Mouse (Mus musculus): ENCODE data around the gene Ovol2. TPM values are rescaled to one million over a fixed set of nuclear protein-coding genes. Genes with fewer than 3 reads are reported as not detected.

Ovol2 gene
- polyA plus RNA-seq, 1 experiment from 2014 or later: not detected

DNA sequence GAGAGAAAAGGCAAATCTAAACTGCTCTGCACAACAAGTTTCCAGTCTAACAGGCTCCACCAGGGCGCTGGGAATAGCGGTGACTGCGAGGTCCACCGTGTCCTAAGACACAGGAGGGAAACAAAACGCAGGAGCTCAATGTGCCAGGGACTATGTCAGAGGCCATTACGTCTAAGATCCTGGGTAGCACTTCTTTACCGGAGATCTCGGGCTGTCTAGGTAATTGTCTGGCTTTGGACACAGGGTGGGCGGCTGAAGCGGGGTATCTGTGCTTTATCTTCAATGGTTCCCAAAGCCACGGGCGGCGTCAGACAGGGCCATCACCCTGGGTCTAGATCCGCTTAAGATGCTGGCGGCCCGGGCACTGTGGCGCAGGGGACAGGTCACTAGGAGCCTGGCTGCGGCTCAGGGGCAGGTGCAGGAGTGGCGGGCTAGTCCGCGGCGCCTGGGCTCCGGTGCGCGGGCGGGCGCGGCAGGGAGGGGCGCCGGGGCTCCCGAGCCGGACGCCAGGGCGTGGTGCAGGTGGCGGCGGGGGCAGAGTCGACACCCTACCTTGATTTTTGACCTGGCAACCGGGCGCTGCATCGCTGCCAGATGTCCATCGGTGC, 1.5 kb downstream of the Ovol2 start:
- Histone ChIP-seq H3K27me3 (ENCODE audit: control insufficient read depth, insufficient read depth, low read length) (peaks cover 86% of the 10 kb centered on the region), H3K27ac (no peak overlapping the region), H3K9ac (peak overlapping the region; percentile 48), H3K36me3 (replicated peaks; ENCODE audit: control insufficient read depth, insufficient read depth) (no peaks in the 10 kb centered on the region), H3K4me2 (replicated peaks) (peak overlapping the region; percentile 95), H3K4me3 (replicated peaks; ENCODE audit: low read length) (peak overlapping the region; percentile 48), H3K9me3 (ENCODE audit: control insufficient read depth, low read length) (0 out of 2 replicates have a peak, but pooled peaks cover 3% of the 10 kb centered on the region), H3K4me1 (replicated peaks; ENCODE audit: control insufficient read depth, insufficient read depth, low read length) (peaks cover 26% of the 10 kb centered on the region)
- WGBS: under 1% methylated on average over 30 of the region's 41 CpGs
- ATAC-seq (ENCODE audit: low FRiP score) (no peak), DNase-seq (ENCODE audit: low spot score) (no peak)

DNA sequence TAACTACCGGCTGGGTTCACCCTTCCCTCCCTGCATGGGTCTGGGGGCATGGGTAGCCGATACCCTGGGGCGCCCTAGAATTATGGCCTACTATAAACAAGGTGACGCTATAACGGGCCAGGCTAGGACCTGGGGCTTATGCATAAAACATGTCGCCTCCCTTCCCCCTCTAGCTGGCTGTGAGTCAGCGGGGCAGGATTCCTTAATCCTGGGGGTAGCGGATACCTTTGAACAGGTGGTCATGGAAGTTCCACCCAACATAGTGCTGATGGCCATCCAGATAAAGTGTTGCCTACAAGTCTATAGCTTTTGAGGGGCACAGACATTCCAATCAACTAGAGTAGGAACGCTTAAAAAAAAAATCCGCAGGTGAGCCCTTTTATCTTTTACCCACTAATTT, 2.0 kb downstream of the Ovol2 start:
- no peak overlapping the region for H3K27ac ChIP-seq
- peaks cover 26% of the 10 kb centered on the region for H3K4me1 ChIP-seq (replicated peaks; ENCODE audit: control insufficient read depth, insufficient read depth, low read length)
- peaks cover 80% of the 10 kb centered on the region for H3K27me3 ChIP-seq (ENCODE audit: control insufficient read depth, insufficient read depth, low read length)
- no peaks in the 10 kb centered on the region for H3K9me3 ChIP-seq (ENCODE audit: control insufficient read depth, low read length)
- no peak overlapping the region for H3K9ac ChIP-seq
- DNase-seq (ENCODE audit: low spot score) (no peak), ATAC-seq (ENCODE audit: low FRiP score) (no peak)
- peak overlapping the region; percentile 95; the same call in 1 of the 2 replicates for H3K4me2 ChIP-seq (replicated peaks)
- WGBS: 5% methylated on average over 9 of the region's 10 CpGs
- no peaks in the 10 kb centered on the region for H3K36me3 ChIP-seq (replicated peaks; ENCODE audit: control insufficient read depth, insufficient read depth)
- H3K4me3 ChIP-seq (replicated peaks; ENCODE audit: low read length): peak overlapping the region; percentile 48; the same call in 1 of the 2 replicates

DNA sequence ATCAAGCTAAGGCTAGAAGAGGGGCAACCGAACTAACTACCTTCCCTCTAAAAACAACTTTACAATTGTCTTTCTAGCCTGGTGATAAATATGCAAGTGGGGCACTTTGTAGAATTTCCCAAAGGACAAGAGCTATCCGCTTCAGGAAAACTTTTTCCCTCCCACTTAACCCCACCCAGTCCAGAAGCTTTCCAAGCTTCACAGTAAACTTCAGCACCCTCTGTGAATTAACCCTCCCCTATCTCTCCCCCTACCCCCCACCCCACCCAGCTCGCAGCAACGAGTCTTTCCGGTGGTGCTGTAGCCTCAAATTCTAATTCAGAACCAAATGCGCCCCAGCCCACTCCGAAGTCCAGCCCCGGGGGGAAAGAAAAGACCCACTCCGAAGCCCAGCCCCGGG, 2.5 kb downstream of the Ovol2 start:
- peaks cover 26% of the 10 kb centered on the region for H3K4me1 ChIP-seq (replicated peaks; ENCODE audit: control insufficient read depth, insufficient read depth, low read length)
- no peak overlapping the region for H3K27ac ChIP-seq
- no peak overlapping the region for H3K4me2 ChIP-seq (replicated peaks)
- no peak overlapping the region for H3K9ac ChIP-seq
- no peaks in the 10 kb centered on the region for H3K36me3 ChIP-seq (replicated peaks; ENCODE audit: control insufficient read depth, insufficient read depth)
- 2% methylated on average over 7 of the region's 10 CpGs for WGBS
- H3K27me3 ChIP-seq (ENCODE audit: control insufficient read depth, insufficient read depth, low read length): peaks cover 76% of the 10 kb centered on the region
- ATAC-seq (ENCODE audit: low FRiP score) (no peak), DNase-seq (ENCODE audit: low spot score) (no peak)
- H3K4me3 ChIP-seq (replicated peaks; ENCODE audit: low read length): no peak overlapping the region
- H3K9me3 ChIP-seq (ENCODE audit: control insufficient read depth, low read length): no peaks in the 10 kb centered on the region

DNA sequence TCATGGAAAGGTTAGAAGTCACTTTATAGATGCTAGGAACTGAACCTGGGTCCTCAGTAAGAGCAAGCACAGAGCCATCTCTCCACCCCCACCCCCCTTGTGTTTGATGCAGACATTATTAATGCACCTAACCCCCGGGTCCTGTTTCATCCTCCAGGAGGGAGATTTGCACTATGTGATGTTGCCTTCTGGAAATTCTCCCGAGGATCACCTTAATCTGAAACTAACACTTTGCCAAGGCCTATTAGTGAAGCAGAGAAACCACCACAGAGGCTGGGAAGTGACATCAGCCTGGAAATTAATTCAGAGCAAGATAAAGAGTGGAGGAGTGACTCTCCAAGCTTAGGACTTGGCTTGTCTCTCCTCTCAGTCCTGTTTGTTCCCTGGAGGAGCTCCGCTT, 7.7 kb downstream of the Ovol2 start:
- Histone ChIP-seq H3K9me3 (ENCODE audit: control insufficient read depth, low read length) (no peaks in the 10 kb centered on the region), H3K4me2 (replicated peaks) (no peak overlapping the region), H3K27me3 (ENCODE audit: control insufficient read depth, insufficient read depth, low read length) (peaks cover 23% of the 10 kb centered on the region), H3K4me3 (replicated peaks; ENCODE audit: low read length) (no peak overlapping the region), H3K4me1 (replicated peaks; ENCODE audit: control insufficient read depth, insufficient read depth, low read length) (no peaks in the 10 kb centered on the region), H3K9ac (no peak overlapping the region), H3K27ac (no peak overlapping the region), H3K36me3 (replicated peaks; ENCODE audit: control insufficient read depth, insufficient read depth) (no peaks in the 10 kb centered on the region)
- ATAC-seq (ENCODE audit: low FRiP score): no peak
- 79% methylated on average over 3 of the region's 3 CpGs for WGBS
- no peak for DNase-seq (ENCODE audit: low spot score)

DNA sequence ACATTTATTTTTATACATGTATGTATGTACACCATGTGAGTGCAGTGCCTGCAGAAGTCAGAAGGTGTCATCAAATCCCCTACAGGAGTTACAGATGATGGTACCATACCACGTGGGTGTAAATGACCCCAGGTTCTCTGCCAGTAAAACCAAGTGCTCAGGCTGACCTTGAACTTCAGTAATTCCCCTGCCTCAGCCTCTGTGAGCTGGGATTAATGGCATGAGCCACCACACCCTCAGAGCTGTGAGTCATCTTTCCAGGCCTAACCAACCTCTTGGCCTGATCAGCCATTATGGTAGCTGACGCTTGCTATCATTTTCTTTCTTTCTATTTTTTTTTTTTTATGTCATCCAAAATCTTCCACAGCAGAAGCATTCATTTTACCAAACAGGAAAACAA, 20.6 kb downstream of the Ovol2 start:
- DNase-seq (ENCODE audit: low spot score): no peak
- Histone ChIP-seq H3K9ac (no peak overlapping the region), H3K36me3 (replicated peaks; ENCODE audit: control insufficient read depth, insufficient read depth) (no peaks in the 10 kb centered on the region), H3K27ac (no peak overlapping the region), H3K27me3 (ENCODE audit: control insufficient read depth, insufficient read depth, low read length) (no peaks in the 10 kb centered on the region), H3K4me2 (replicated peaks) (no peak overlapping the region), H3K4me1 (replicated peaks; ENCODE audit: control insufficient read depth, insufficient read depth, low read length) (no peaks in the 10 kb centered on the region), H3K4me3 (replicated peaks; ENCODE audit: low read length) (no peak overlapping the region), H3K9me3 (ENCODE audit: control insufficient read depth, low read length) (no peaks in the 10 kb centered on the region)
- no peak for ATAC-seq (ENCODE audit: low FRiP score)
- 90% methylated on average over 2 of the region's 2 CpGs for WGBS

DNA sequence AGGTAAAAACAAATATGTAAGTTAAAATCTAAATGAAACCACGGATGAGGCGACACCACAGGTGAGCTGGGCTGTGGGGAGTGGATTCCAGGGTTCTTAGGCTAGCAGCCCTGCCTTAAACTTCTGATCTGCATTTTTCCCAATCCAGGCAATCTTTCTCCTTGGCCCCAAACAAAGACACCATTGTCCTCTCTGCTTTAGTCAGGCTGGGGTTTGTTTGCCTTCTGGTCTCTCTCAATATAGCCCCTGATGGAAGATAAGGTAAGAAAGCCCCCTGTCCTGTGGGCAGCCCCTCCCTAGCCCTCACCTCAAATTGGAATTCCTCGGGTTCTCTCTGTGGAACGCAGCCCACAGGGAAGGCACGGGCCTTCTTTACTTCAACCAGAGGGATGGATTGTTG, 21.7 kb downstream of the Ovol2 start:
- no peaks in the 10 kb centered on the region for H3K4me1 ChIP-seq (replicated peaks; ENCODE audit: control insufficient read depth, insufficient read depth, low read length)
- H3K9me3 ChIP-seq (ENCODE audit: control insufficient read depth, low read length): no peaks in the 10 kb centered on the region
- ATAC-seq (ENCODE audit: low FRiP score): no peak
- no peaks in the 10 kb centered on the region for H3K27me3 ChIP-seq (ENCODE audit: control insufficient read depth, insufficient read depth, low read length)
- no peak for DNase-seq (ENCODE audit: low spot score)
- H3K9ac ChIP-seq: no peak overlapping the region
- H3K36me3 ChIP-seq (replicated peaks; ENCODE audit: control insufficient read depth, insufficient read depth): no peaks in the 10 kb centered on the region
- no peak overlapping the region for H3K27ac ChIP-seq
- no peak overlapping the region for H3K4me2 ChIP-seq (replicated peaks)
- H3K4me3 ChIP-seq (replicated peaks; ENCODE audit: low read length): no peak overlapping the region
- 38% methylated on average over 5 of the region's 5 CpGs for WGBS

DNA sequence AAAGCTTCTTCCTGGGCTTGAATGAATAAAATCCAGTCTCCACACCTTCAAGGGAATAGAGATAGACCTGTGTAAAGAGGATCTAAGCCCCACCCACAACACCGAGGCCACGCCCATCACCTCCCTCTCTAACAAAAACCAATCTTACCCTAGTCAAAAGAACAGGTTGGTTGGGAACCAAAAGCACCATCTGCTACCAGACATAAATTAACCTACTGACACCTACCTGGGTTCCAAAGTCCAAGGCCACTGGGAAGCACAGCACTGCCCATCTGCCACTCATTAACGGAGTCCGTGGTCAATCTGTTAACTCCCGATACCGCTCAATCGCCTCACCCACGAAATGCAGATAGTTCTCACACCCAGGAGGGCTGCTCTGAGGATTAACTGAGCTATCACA, 23.4 kb downstream of the Ovol2 start:
- Histone ChIP-seq H3K4me3 (replicated peaks; ENCODE audit: low read length) (no peak overlapping the region), H3K36me3 (replicated peaks; ENCODE audit: control insufficient read depth, insufficient read depth) (no peaks in the 10 kb centered on the region), H3K4me1 (replicated peaks; ENCODE audit: control insufficient read depth, insufficient read depth, low read length) (no peaks in the 10 kb centered on the region), H3K9me3 (ENCODE audit: control insufficient read depth, low read length) (no peaks in the 10 kb centered on the region), H3K27ac (no peak overlapping the region), H3K27me3 (ENCODE audit: control insufficient read depth, insufficient read depth, low read length) (no peaks in the 10 kb centered on the region), H3K9ac (no peak overlapping the region), H3K4me2 (replicated peaks) (no peak overlapping the region)
- DNase-seq (ENCODE audit: low spot score): no peak
- no peak for ATAC-seq (ENCODE audit: low FRiP score)
- WGBS: 60% methylated on average over 8 of the region's 8 CpGs

DNA sequence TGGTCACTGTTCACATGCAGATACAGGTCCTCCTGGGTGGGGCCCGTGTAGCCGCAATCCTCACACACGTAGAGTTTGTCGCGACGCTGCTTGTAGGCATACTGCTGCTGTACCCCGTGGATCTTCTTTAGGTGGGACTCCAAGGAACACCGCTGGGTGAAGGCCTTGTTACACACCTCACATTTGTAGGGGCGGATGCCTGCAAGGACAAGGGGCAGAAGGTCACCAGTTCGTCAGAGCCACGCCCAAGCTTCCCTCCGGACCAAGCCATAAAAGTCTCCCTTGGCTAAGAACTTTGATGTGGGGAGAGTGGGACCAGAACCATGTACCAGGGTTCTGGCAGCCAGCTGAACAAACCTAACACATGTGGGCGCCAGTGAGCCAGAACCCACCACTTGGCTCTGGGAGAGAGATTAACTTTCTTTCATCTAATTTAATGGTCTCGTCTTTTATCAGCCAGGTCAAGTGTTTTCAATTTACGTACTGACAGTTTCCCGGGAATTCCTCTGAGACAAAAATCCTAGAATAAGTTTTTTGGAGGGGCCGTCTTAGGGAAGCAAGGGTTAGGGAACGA, 26.1 kb downstream of the Ovol2 start:
- Histone ChIP-seq H3K9ac (no peak overlapping the region), H3K36me3 (replicated peaks; ENCODE audit: control insufficient read depth, insufficient read depth) (no peaks in the 10 kb centered on the region), H3K4me1 (replicated peaks; ENCODE audit: control insufficient read depth, insufficient read depth, low read length) (no peaks in the 10 kb centered on the region), H3K4me2 (replicated peaks) (no peak overlapping the region), H3K9me3 (ENCODE audit: control insufficient read depth, low read length) (no peaks in the 10 kb centered on the region), H3K4me3 (replicated peaks; ENCODE audit: low read length) (no peak overlapping the region), H3K27ac (no peak overlapping the region), H3K27me3 (ENCODE audit: control insufficient read depth, insufficient read depth, low read length) (no peaks in the 10 kb centered on the region)
- DNase-seq (ENCODE audit: low spot score) (no peak), ATAC-seq (ENCODE audit: low FRiP score) (no peak)
- WGBS: 76% methylated on average over 18 of the region's 18 CpGs

DNA sequence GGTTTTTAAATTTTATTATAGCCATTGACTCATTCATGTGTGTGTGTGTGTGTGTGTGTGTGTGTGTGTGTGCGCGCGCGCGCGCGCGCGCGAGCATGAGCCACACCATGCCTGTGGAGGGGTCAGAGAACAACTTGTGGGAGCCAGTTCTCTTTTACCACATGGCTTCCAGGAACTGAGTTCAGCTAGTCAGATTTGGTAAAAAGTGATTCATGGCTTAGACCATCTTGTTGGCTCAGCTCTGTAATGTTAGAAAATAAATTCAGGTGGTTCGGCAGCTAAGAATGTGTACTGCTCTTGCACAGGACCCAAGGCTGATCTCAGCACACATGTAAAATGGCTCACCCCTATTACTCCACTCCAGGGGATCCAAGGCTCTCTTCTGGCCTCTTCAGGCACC, 30.8 kb downstream of the Ovol2 start:
- no peak overlapping the region for H3K4me3 ChIP-seq (replicated peaks; ENCODE audit: low read length)
- H3K36me3 ChIP-seq (replicated peaks; ENCODE audit: control insufficient read depth, insufficient read depth): no peaks in the 10 kb centered on the region
- no peak for ATAC-seq (ENCODE audit: low FRiP score)
- H3K27me3 ChIP-seq (ENCODE audit: control insufficient read depth, insufficient read depth, low read length): no peaks in the 10 kb centered on the region
- H3K9ac ChIP-seq: no peak overlapping the region
- DNase-seq (ENCODE audit: low spot score): no peak
- no peak overlapping the region for H3K4me2 ChIP-seq (replicated peaks)
- H3K4me1 ChIP-seq (replicated peaks; ENCODE audit: control insufficient read depth, insufficient read depth, low read length): no peaks in the 10 kb centered on the region
- H3K9me3 ChIP-seq (ENCODE audit: control insufficient read depth, low read length): no peaks in the 10 kb centered on the region
- H3K27ac ChIP-seq: no peak overlapping the region
- 96% methylated on average over 11 of the region's 11 CpGs for WGBS
